Mouse (Mus musculus): ENCODE data around the gene Olfr347.
A peak's percentile ranks its signal among the peaks of the same experiment; 100 is the strongest.

Gene Olfr347

GRCm38 (mm10) chr2:36731602-36732001 lies at the start of gene Olfr347:
TSS of gene Olfr347 (plus strand) at chr2:36731902.
- DNase-seq = no peak

- no peak for DNase-seq
Observed at GRCm38 (mm10) chr2:36685488-36685887, 46.2 kb upstream of the Olfr347 start, which contains the start of gene Olfr346. TSS of gene Olfr346 (plus strand) at chr2:36685788.

GRCm38 (mm10) chr2:36736226-36736625 lies 4.5 kb downstream of the Olfr347 start:
- DNase-seq = peak in 1 of 2 experiments; percentile 42

GRCm38 (mm10) chr2:36783976-36784375 lies 52.3 kb downstream of the Olfr347 start, which contains the start of gene Olfr348:
TSS of gene Olfr348 (plus strand) at chr2:36784276.
- DNase-seq = no peak

All from kidney, adult 8-10 months (tissue).